Mouse (Mus musculus) liver, embryonic 13.5 days (tissue): ENCODE measurements around the gene Ifitm5. TPM values are rescaled to one million over a fixed set of nuclear protein-coding genes. Genes with fewer than 3 reads are reported as not detected.

Experiments
- ATAC-seq: fragments of 200-750 bp; cut with Nextera tagmentation; 2 replicates; pipeline ENCODE4 v1.8.0; 2017; ENCODE audit warnings: low read depth, mild to moderate bottlenecking, moderate number of reproducible peaks, moderate library complexity
- DNase-seq: peaks from one replicate; pipeline ENCODE4 v3.0.0; 2022
- H3K27ac ChIP-seq: fragments of 300-500 bp; sonication (generic); 2 replicates; pipeline ENCODE4 v1.5.1; 2015; ENCODE audit warnings: moderate library complexity, mild to moderate bottlenecking, inconsistent platforms
- H3K27me3 ChIP-seq: fragments of 300-500 bp; sonication (generic); 2 replicates; pipeline ENCODE4 v1.6.1; 2015; ENCODE audit warnings: mild to moderate bottlenecking, inconsistent platforms
- H3K36me3 ChIP-seq: fragments of 300-500 bp; sonication (generic); 2 replicates; pipeline ENCODE4 v1.6.1; 2015; ENCODE audit warnings: mild to moderate bottlenecking, inconsistent platforms
- H3K4me1 ChIP-seq: fragments of 300-500 bp; sonication (generic); replicated peaks from 2 replicates; pipeline ENCODE4 v1.6.1; 2015; ENCODE audit warnings: inconsistent platforms
- H3K4me2 ChIP-seq: fragments of 300-500 bp; sonication (generic); 2 replicates; pipeline ENCODE4 v1.6.1; 2015; ENCODE audit warnings: inconsistent platforms, mild to moderate bottlenecking, moderate library complexity
- H3K4me3 ChIP-seq: fragments of 300-500 bp; sonication (generic); replicated peaks from 2 replicates; pipeline ENCODE4 v1.5.1; 2015; ENCODE audit warnings: mild to moderate bottlenecking, inconsistent platforms
- H3K9ac ChIP-seq: fragments of 300-500 bp; sonication (generic); 2 replicates; pipeline ENCODE4 v1.6.1; 2015; ENCODE audit warnings: mild to moderate bottlenecking, inconsistent platforms
- H3K9me3 ChIP-seq: fragments of 300-500 bp; sonication (generic); replicated peaks from 2 replicates; pipeline ENCODE4 v1.6.1; 2016; ENCODE audit warnings: inconsistent platforms
- whole genome bisulfite sequencing: fragments of 180-500 bp; shearing (Covaris S2); methylation state at CpG from one replicate; pipeline ENCODE4 v1.1.7; 2015; ENCODE audit not compliant: insufficient replicate concordance; 5-methylcytosine and 5-hydroxymethylcytosine counted together
- polyA plus RNA-seq: library from polyadenylated mRNA; unstranded; fragments of >200 nt; fragmentation: Nextera tagmentation; extraction: Ambion mirVana; gene quantifications from 2 replicates; pipeline ENCODE4 v1.2.1, GENCODE M21; 2015

Gene Ifitm5
- polyA plus RNA-seq, 1 experiment from 2014 or later = 0.61 TPM

DNA sequence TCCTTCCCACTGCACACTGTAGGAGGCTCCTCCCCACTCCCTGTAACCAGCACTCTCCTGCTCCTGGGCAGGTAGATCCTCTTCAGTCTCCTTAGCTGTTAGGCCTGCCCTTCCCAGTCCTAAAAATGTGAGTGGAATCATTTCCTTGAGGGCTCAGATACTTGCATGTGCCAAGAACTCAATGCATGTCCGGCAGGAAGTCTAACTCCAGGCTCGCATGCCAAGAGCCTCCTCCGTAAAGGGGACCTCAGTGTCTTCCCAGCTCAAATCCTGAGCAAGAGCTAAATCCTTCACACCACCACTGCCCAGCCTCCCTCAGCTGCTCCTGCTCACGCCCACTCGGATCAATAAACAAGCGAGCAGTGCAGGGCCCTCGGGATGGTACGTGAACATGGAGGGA, 960 bp upstream of the Ifitm5 start:
- no peak for DNase-seq
- Histone ChIP-seq H3K27ac (peak overlapping the region; percentile 22; the same call in 1 of the 2 replicates), H3K36me3 (peaks cover 26% of the 10 kb centered on the region), H3K4me3 (no peak overlapping the region), H3K27me3 (no peaks in the 10 kb centered on the region), H3K4me1 (peaks cover 68% of the 10 kb centered on the region), H3K9ac (no peak overlapping the region), H3K4me2 (no peak overlapping the region), H3K9me3 (no peaks in the 10 kb centered on the region)
- 67% methylated on average over 8 of the region's 8 CpGs for WGBS
- ATAC-seq = no peak

DNA sequence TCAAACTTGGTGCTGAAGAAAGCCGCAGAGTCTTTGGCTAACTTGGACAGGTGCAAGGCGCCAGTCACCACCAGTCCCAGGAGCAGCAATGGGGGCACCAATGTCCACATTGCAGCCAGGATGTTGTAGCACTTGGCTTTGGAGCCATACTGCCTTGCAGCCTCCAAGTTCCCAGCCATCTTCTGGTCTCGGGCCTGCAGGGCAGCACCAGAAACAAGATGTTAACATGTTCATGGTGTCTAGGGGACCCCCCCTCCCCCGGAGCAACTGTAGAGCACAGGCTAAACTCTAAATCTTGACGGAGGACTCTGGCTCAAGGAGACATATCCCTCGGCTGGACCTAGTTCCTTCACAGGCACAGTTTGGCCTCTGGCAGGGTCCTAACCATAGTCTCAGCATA, 836 bp downstream of the Ifitm5 start:
- Histone ChIP-seq H3K9ac (no peak overlapping the region), H3K9me3 (no peaks in the 10 kb centered on the region), H3K4me3 (no peak overlapping the region), H3K4me1 (peaks cover 59% of the 10 kb centered on the region), H3K4me2 (no peak overlapping the region), H3K27ac (no peak overlapping the region), H3K36me3 (peaks cover 39% of the 10 kb centered on the region), H3K27me3 (no peaks in the 10 kb centered on the region)
- 68% methylated on average over 6 of the region's 6 CpGs for WGBS
- no peak for ATAC-seq
- DNase-seq = no peak

DNA sequence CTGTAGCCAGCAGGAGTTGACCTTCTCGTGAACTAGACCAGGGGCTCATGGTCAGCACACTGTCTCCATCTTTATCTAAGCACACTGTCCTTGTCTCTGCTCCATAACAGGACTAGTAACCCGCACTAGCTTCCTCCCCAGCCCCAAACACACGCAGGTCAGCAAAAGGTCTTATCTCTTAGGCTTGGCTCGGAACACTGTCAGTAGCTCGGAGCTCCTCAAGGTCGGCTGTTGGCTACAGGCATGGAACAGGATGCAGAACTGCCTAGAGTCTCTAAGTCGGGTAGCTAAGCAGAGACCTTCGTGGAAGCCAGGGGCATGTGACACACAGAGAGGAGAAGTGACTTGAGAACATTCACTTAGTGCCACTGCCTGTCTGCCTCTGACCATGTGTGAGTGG, 1.9 kb downstream of the Ifitm5 start:
- Histone ChIP-seq H3K27me3 (no peaks in the 10 kb centered on the region), H3K27ac (peak overlapping the region; percentile 31; the same call in 1 of the 2 replicates), H3K9ac (no peak overlapping the region), H3K4me1 (peaks cover 57% of the 10 kb centered on the region), H3K9me3 (no peaks in the 10 kb centered on the region), H3K36me3 (peaks cover 43% of the 10 kb centered on the region), H3K4me3 (no peak overlapping the region), H3K4me2 (no peak overlapping the region)
- DNase-seq = no peak
- 0 out of 2 replicates have a peak, but pooled peaks have one; percentile 19 for ATAC-seq
- 28% methylated on average over 8 of the region's 8 CpGs for WGBS

DNA sequence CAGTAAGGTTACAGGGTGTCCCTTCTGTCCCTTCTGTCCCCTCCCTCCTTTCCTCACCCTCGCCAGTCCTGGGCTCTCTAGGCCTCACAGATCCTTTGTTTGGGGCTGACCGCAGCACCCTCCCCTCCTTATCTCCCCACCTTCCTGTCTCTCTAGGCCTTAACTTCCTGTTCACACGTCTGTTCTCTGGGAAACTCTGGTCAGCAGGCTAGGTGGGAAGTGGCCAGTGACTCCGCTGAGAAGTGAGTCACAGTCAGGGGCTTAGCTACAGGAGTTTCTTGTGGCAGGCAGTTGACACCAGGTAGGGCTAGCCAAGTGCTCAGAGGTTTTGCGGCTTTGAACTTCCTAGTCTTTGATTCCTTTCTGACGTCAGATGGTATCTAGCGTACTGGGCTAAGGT, 3.1 kb downstream of the Ifitm5 start:
- Histone ChIP-seq H3K4me1 (peaks cover 62% of the 10 kb centered on the region), H3K27ac (peak overlapping the region; percentile 31; the same call in 1 of the 2 replicates)

DNA sequence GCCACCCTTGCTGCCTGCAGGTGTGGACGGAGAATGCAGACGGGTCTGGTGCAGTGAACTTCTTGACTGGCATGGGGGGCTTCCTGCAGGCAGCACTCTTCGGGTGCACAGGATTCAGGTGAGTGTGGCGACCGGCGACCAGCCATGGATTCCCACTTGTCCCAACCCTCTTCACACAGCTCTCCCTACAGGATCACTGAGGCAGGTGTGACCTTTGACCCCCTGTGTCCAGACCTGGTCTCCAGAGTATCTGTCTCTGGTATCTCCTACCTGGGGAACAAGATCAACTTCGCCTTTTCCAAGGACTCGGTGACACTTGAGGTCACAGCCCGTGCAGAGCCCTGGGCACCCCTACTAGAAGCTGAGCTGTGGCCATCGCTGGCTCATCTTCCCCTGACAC, 3.8 kb downstream of the Ifitm5 start:
- ATAC-seq (no peak), DNase-seq (no peak)
- 75% methylated on average over 10 of the region's 10 CpGs for WGBS
- Histone ChIP-seq H3K36me3 (peaks cover 39% of the 10 kb centered on the region), H3K4me2 (no peak overlapping the region), H3K9ac (no peak overlapping the region), H3K9me3 (no peaks in the 10 kb centered on the region), H3K4me3 (no peak overlapping the region), H3K27me3 (no peaks in the 10 kb centered on the region), H3K27ac (no peak overlapping the region), H3K4me1 (peaks cover 64% of the 10 kb centered on the region)

More for the DNA sequence above, 3.1 kb downstream of the Ifitm5 start:
- 24% methylated on average over 7 of the region's 7 CpGs for WGBS
- ATAC-seq = 0 out of 2 replicates have a peak, but pooled peaks have one; percentile 10
- 0 out of 2 replicates have a peak overlapping the region, but pooled peaks have one; percentile 17 for H3K9ac ChIP-seq
- H3K36me3 ChIP-seq = peaks cover 39% of the 10 kb centered on the region
- H3K27me3 ChIP-seq = no peaks in the 10 kb centered on the region
- H3K4me2 ChIP-seq = no peak overlapping the region
- H3K9me3 ChIP-seq = no peaks in the 10 kb centered on the region
- H3K4me3 ChIP-seq = no peak overlapping the region
- no peak for DNase-seq

DNA sequence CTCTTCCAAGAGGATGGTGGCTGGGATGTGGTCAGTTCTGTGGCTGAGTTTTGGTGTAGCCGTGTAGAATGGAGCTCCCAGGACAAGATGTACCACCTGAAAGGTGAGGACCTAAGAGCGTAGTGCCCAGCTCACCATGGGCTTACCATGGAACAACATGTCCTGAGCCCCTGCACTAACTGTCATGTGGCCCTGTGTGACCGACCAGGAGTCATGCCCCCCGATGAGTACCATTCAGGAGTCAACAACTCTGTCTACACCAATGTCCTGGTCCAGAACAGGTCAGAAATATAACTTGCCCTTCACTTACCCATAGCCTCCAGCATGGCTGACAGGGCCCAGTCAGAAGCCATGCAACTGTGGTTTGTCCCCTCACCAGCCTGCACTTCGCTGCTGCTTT, 4.8 kb downstream of the Ifitm5 start:
- ATAC-seq (no peak), DNase-seq (no peak)
- Histone ChIP-seq H3K4me2 (no peak overlapping the region), H3K27me3 (no peaks in the 10 kb centered on the region), H3K4me1 (peaks cover 62% of the 10 kb centered on the region), H3K4me3 (no peak overlapping the region), H3K36me3 (peaks cover 38% of the 10 kb centered on the region), H3K27ac (no peak overlapping the region), H3K9me3 (no peaks in the 10 kb centered on the region), H3K9ac (no peak overlapping the region)
- WGBS = 75% methylated on average over 5 of the region's 5 CpGs

DNA sequence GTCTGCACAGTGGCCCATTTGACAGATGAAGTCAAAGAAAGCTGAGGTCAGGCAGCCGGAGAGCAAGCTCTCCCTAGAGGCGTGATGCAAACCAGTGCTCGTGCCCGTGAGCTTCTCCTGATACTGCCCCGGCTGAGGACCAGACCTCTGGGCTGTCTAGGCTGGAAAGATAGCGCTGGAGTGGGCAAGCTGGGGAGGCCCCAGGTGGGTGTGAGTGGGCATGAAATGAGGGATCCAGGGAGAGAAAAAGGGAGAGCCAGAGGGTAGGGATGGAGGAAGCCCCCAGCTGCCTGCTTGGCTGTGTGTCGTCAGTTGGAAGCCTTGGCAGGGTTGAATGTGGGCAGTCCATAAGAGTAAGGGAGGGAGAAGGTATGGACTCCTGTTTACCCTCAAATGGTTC, 5.9 kb downstream of the Ifitm5 start:
- Histone ChIP-seq H3K9ac (no peak overlapping the region), H3K27ac (no peak overlapping the region), H3K4me2 (no peak overlapping the region), H3K9me3 (no peaks in the 10 kb centered on the region), H3K4me1 (peaks cover 65% of the 10 kb centered on the region), H3K27me3 (0 out of 2 replicates have a peak, but pooled peaks cover under 1% of the 10 kb centered on the region), H3K4me3 (no peak overlapping the region), H3K36me3 (peaks cover 35% of the 10 kb centered on the region)
- ATAC-seq (no peak), DNase-seq (no peak)
- WGBS = 77% methylated on average over 7 of the region's 7 CpGs

DNA sequence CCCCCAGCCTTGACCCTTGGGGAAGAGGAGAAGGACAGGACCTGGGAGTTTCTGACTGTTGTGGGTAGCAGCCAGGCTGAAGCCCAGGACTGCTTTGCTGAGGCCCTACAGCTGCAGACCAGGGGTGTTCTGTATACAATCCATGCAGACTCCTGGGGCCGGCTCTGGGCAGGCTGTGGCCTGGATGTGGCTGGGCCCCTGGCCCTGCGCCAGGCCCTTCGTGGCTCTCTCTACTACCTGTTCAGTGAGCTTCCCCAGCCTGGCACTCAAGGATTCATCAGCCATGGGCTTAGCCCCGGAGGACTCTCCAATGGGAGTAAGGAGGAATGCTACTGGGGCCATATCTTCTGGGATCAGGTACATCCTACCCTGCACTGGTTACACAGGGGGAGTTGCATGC, 6.7 kb downstream of the Ifitm5 start:
- no peaks in the 10 kb centered on the region for H3K9me3 ChIP-seq
- H3K36me3 ChIP-seq = peaks cover 26% of the 10 kb centered on the region
- H3K4me2 ChIP-seq = no peak overlapping the region
- H3K9ac ChIP-seq = no peak overlapping the region
- WGBS = 70% methylated on average over 4 of the region's 4 CpGs
- H3K4me3 ChIP-seq = no peak overlapping the region
- H3K27ac ChIP-seq = peak overlapping the region; percentile 84; the same call in 1 of the 2 replicates
- DNase-seq (no peak), ATAC-seq (no peak)
- H3K27me3 ChIP-seq = 0 out of 2 replicates have a peak, but pooled peaks cover 4% of the 10 kb centered on the region
- H3K4me1 ChIP-seq = peaks cover 66% of the 10 kb centered on the region

DNA sequence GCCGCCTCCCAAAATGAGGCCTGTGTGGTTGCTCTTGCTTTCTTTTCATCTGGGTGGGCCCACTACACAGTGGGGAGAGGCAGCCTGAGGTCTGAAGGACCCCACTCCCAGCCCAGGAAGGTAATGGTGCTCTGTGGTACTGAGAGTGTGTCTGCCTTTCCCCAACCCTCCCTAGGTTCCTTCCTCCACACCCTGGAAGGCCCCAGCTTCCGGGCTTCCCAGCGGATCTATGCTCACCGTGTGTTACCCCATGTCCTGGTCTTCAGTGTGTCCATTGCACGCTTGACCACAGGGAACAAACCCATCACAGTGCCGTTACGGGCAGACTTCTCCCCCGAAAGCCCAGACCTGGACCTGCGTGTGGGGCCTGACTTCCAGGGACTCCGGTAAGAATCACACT, 7.3 kb downstream of the Ifitm5 start:
- DNase-seq (no peak), ATAC-seq (no peak)
- Histone ChIP-seq H3K27me3 (0 out of 2 replicates have a peak, but pooled peaks cover 4% of the 10 kb centered on the region), H3K4me1 (peaks cover 60% of the 10 kb centered on the region), H3K9ac (no peak overlapping the region; the same call in 1 of the 2 replicates), H3K36me3 (peaks cover 22% of the 10 kb centered on the region), H3K27ac (peak overlapping the region; percentile 84; the same call in 1 of the 2 replicates), H3K9me3 (no peaks in the 10 kb centered on the region), H3K4me2 (no peak overlapping the region; the same call in 1 of the 2 replicates), H3K4me3 (peak overlapping the region; percentile 64; the same call in 1 of the 2 replicates)
- 76% methylated on average over 10 of the region's 10 CpGs for WGBS

DNA sequence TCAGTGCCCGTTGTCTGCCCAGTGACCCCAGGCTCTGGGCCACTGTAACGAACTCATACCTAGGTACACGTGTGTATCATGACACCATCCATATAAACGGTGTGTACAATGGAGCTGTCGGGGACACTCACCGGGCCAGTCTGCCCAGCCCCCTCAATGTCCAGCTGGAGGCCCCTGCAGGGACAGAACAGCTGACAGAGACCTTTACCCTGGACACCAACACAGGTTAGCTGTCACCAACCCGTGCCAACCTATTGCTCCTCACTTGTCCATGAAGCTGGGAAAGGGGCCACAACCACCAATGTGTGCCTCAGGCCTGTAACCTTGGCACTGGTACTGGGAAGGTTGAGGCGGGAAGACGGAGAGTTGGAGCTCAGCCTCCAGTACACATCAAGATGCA, 7.8 kb downstream of the Ifitm5 start:
- peaks cover 20% of the 10 kb centered on the region for H3K36me3 ChIP-seq
- WGBS = 52% methylated on average over 9 of the region's 9 CpGs
- H3K9ac ChIP-seq = peak overlapping the region; percentile 73
- DNase-seq (no peak), ATAC-seq (no peak)
- H3K9me3 ChIP-seq = no peaks in the 10 kb centered on the region
- peaks cover 56% of the 10 kb centered on the region for H3K4me1 ChIP-seq
- peak overlapping the region; percentile 64 for H3K4me3 ChIP-seq
- peak overlapping the region; percentile 84 for H3K27ac ChIP-seq
- peak overlapping the region; percentile 77 for H3K4me2 ChIP-seq
- H3K27me3 ChIP-seq = 0 out of 2 replicates have a peak, but pooled peaks cover 4% of the 10 kb centered on the region

DNA sequence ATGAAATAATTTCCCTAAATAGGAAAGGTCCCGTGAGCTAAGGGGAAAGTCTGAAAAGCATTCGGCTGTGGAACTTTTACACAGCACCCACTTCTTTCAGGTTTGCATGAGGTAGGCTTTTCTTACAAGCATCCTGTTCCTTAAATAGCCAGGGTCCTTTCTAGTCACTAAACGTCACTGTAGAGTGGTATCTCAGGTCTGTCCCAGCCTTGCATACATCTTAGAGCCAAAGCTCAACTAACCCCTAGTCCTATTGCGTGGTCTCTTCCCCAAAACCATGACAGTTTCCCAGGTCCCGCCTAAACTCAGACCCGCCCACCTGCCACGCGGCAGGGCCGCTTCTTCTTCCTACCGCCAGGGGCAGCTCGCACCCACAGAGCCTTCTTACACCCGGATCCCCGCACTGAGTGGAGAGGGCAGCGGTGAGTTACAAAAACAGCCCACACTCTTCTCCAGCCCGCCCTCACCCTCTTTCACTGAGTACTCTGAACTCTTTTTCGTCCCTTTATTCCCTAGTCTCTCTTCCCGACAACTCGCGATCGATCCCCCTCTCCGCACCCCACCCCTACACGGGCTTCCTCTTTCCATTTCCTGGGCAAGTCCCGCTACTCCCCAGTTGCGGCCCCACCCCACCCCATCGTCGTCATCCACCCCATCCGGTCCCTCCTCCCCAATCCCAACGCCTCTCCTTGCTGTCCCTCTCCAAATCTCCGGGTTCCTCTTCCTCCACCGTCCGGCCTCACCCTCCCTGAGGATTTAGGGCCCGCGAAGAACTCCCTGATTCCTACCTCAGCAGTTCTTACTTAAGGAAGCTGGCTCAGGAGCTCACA, 8.7 kb downstream of the Ifitm5 start, which contains the start of gene Pgghg:
TSS of gene Pgghg (plus strand) at position 170 of the 830 bp plus-strand sequence.
- Histone ChIP-seq H3K9me3 (no peaks in the 10 kb centered on the region), H3K4me2 (peak within 1 kb of the TSS; percentile 77), H3K4me1 (peaks cover 47% of the 10 kb centered on the region), H3K27ac (peak within 1 kb of the TSS; percentile 84), H3K4me3 (peak within 1 kb of the TSS; percentile 64), H3K27me3 (peaks cover 12% of the 10 kb centered on the region), H3K36me3 (peaks cover 18% of the 10 kb centered on the region), H3K9ac (peak within 1 kb of the TSS; percentile 73)
- DNase-seq = peak; percentile 69
- ATAC-seq = peak; percentile 86
- 2% methylated on average over 33 of the region's 33 CpGs for WGBS
